Mouse (Mus musculus): ENCODE measurements around the gene Wdfy4.

Wdfy4 gene

GRCm38 (mm10) chr14:32986659-32987058 lies 198.6 kb downstream of the Wdfy4 start:
- DNase-seq (ENCODE audit: low read depth, low spot score) = peak; percentile 50

- DNase-seq (ENCODE audit: low read depth, low spot score) = no peak
Measured at GRCm38 (mm10) chr14:32984176-32984738, 201.1 kb downstream of the Wdfy4 start.

GRCm38 (mm10) chr14:32970700-32971099 lies 214.6 kb downstream of the Wdfy4 start:
- DNase-seq (ENCODE audit: low read depth, low spot score) = no peak

- DNase-seq (ENCODE audit: low read depth, low spot score) = peak; percentile 24
Measured at GRCm38 (mm10) chr14:32964742-32965141, 220.6 kb downstream of the Wdfy4 start.

- DNase-seq (ENCODE audit: low read depth, low spot score) = peak; percentile 51
Measured at GRCm38 (mm10) chr14:32960481-32960880, 224.8 kb downstream of the Wdfy4 start.

- no peak for DNase-seq (ENCODE audit: low read depth, low spot score)
Measured at GRCm38 (mm10) chr14:32958671-32959070, 226.6 kb downstream of the Wdfy4 start.

- no peak for DNase-seq (ENCODE audit: low read depth, low spot score)
Measured at GRCm38 (mm10) chr14:32956486-32956885, 228.8 kb downstream of the Wdfy4 start.

- DNase-seq (ENCODE audit: low read depth, low spot score) = peak; percentile 39
Measured at GRCm38 (mm10) chr14:32950312-32951301, 234.7 kb downstream of the Wdfy4 start.

- no peak for DNase-seq (ENCODE audit: low read depth, low spot score)
Measured at GRCm38 (mm10) chr14:32947512-32947911, 237.8 kb downstream of the Wdfy4 start.

GRCm38 (mm10) chr14:32939217-32939616 lies 246.1 kb downstream of the Wdfy4 start:
- no peak for DNase-seq (ENCODE audit: low read depth, low spot score)

- no peak for DNase-seq (ENCODE audit: low read depth, low spot score)
Measured at GRCm38 (mm10) chr14:32934064-32934463, 251.2 kb downstream of the Wdfy4 start.

GRCm38 (mm10) chr14:32932220-32932619 lies 253.1 kb downstream of the Wdfy4 start:
- no peak for DNase-seq (ENCODE audit: low read depth, low spot score)

- no peak for DNase-seq (ENCODE audit: low read depth, low spot score)
Measured at GRCm38 (mm10) chr14:32931709-32932108, 253.6 kb downstream of the Wdfy4 start.

- DNase-seq (ENCODE audit: low read depth, low spot score) = no peak
Measured at GRCm38 (mm10) chr14:32923871-32924270, 261.4 kb downstream of the Wdfy4 start.

GRCm38 (mm10) chr14:32917919-32918318 lies 267.4 kb downstream of the Wdfy4 start:
- no peak for DNase-seq (ENCODE audit: low read depth, low spot score)

- no peak for DNase-seq (ENCODE audit: low read depth, low spot score)
Measured at GRCm38 (mm10) chr14:32915360-32915759, 269.9 kb downstream of the Wdfy4 start.

GRCm38 (mm10) chr14:32911187-32911586 lies 274.1 kb downstream of the Wdfy4 start:
- DNase-seq (ENCODE audit: low read depth, low spot score) = no peak
